Mouse (Mus musculus): ENCODE data around the gene Ppp2r3a.

DNA sequence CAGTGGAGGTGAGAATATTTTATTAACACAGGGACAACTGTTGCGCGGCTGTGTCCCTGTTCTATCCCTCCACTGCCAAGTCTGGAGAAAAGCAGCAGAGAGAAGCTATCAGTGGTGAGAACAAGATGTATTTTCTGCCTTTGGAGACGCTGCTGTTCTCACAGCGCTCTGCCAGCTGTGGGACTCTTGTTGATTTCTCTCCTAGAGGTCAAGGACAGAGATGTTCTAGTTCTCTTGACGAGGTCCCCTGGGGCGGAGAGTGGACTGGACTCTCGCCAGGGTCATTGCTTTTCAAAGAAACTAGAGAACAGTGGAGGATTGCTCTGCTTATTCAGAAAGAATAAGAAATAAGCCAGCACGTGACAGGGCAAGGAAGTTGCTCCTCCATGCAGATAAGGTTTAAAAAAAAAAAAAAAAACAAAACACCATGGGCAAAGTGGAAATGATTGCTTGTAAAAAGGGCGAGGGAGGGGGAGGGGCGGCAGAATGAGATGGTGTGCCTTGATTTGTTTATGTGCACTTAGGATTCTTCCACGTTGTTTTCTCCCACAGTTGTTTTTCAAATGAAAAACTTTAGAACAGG is 10.5 kb upstream of the Ppp2r3a start:
- TF ChIP-seq CTCF (IDR thresholded peaks at IDR 0.05; ENCODE audit: low read depth) (no peak), EP300 (IDR thresholded peaks at IDR 0.05; ENCODE audit: low read depth) (no peak)
